Mouse (Mus musculus) heart, adult 2 months (tissue): ENCODE measurements around the gene Scgb3a1. TPM values are rescaled to one million over a fixed set of nuclear protein-coding genes. Genes with fewer than 3 reads are reported as not detected.

ENCODE experiments used
- DNase-seq, 2 experiments: peaks; one replicate each; pipeline ENCODE4 v3.0.0; 2021
- H3K27ac ChIP-seq: fragments of 200-600 bp; 2 replicates; pipeline ENCODE4 v1.8.1; 2022
- H3K27me3 ChIP-seq: fragments of 200-500 bp; 2 replicates; pipeline ENCODE4 v1.6.1; 2012; ENCODE audit warnings: mild to moderate bottlenecking, low read length, inconsistent platforms, mixed read lengths; ENCODE audit not compliant: control insufficient read depth, insufficient read depth
- H3K36me3 ChIP-seq: fragments of 200-500 bp; 2 replicates; pipeline ENCODE4 v1.6.1; 2012; ENCODE audit warnings: low read length, inconsistent platforms; ENCODE audit not compliant: control insufficient read depth, insufficient read depth
- H3K4me1 ChIP-seq: fragments of 200-500 bp; 2 replicates; pipeline ENCODE4 v1.6.1; 2011; ENCODE audit warnings: low read length; ENCODE audit not compliant: control insufficient read depth, insufficient read depth
- H3K4me3 ChIP-seq: fragments of 200-600 bp; 2 replicates; pipeline ENCODE4 v1.8.1; 2022
- H3K79me2 ChIP-seq: fragments of 200-500 bp; replicated peaks from 2 replicates; pipeline ENCODE4 v1.6.1; 2012; ENCODE audit warnings: mild to moderate bottlenecking, inconsistent platforms, low read length, moderate library complexity, mixed read lengths; ENCODE audit not compliant: control insufficient read depth, insufficient read depth
- H3K9ac ChIP-seq: fragments of 200-500 bp; 2 replicates; pipeline ENCODE4 v1.6.1; 2012; ENCODE audit warnings: low read depth, mild to moderate bottlenecking, control low read depth, inconsistent platforms, low read length, mixed read lengths
- CTCF ChIP-seq: fragments of 200-600 bp; IDR thresholded peaks from 2 replicates; pipeline ENCODE4 v1.8.1; 2022; ENCODE audit warnings: antibody characterized with exemption, mild to moderate bottlenecking, moderate library complexity
- EP300 ChIP-seq: fragments of 200-500 bp; IDR thresholded peaks from 2 replicates; pipeline ENCODE4 v1.6.1; 2011; ENCODE audit warnings: low read depth, low read length, control low read depth; ENCODE audit not compliant: insufficient read depth
- POLR2A ChIP-seq: fragments of 200-500 bp; IDR thresholded peaks from 2 replicates; pipeline ENCODE4 v1.6.1; 2011; ENCODE audit warnings: mild to moderate bottlenecking, low read depth, low read length, control low read depth; ENCODE audit not compliant: insufficient read depth
- WGBS: fragments of 180-500 bp; shearing (Covaris S2); methylation state at CpG from one replicate; pipeline ENCODE4 v1.1.7; 2018; 5-methylcytosine and 5-hydroxymethylcytosine counted together
- intact Hi-C: fragments of 180-260 bp; cut with DNase I; formaldehyde crosslinking; loops from one replicate; pipeline ENCODE4 v1.15.1; 2025
- polyA plus RNA-seq: library from polyadenylated mRNA; depleted of rRNA; stranded (reverse); fragments of >200 nt; gene quantifications from 2 replicates; pipeline ENCODE4 v1.2.3, GENCODE M21; 2012; rRNA removed
- total RNA-seq, 2 experiments: library from RNA; stranded (reverse); gene quantifications; 2 replicates each; pipeline ENCODE4 v1.2.3; 2021

Gene Scgb3a1
- total and polyA plus RNA-seq, 3 experiments = 0.52 to 709 (median 0.86) TPM

DNA sequence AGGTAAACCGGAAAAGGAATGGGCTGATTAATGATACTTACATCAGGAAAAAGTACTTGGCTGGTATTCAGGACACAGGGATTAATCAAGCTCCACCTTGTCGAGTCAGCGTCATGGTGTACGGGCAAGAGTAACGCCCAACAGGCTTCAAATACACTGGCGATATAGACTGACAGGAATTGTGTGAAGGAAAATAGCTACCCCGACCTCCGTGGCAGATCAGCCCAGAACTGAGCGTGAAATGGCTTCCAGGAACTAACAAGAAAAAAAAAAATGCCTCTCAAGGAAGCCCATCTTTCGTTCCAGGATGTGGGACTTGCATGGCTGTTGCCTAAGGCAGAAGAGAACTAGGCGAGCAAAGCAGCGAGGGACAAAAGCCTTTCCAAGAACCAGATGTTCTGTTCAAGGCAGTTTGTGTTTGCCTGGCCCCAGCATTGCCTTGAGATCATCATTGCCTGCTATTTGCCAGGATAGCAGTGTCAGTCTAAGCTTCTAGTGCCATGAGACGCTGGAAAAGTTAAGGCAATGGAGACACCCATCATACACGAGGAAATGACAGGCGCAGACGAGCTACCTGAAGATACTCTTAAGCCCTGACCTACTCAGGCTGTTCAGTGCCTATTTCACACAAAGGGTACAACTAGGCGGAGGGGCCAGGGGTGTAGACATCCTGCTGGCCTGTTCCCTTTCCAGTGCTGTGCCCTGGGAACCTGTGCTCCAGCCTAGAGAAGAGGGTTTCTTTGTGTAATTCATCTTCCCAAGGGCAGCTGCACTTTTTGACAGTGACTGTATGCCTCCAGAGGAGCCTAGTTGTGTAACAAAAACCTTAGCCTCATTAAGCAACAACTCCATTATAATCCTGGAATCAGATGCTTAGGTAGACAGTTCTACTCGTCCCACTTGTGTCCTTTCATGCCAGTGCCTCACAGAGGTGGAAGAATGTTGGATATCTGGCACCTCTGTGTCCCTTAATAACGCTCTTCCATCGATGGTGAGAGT, 50.2 kb downstream of the Scgb3a1 start:
- Histone ChIP-seq H3K27ac (peak overlapping the region; percentile 74), H3K4me1 (peaks cover 3% of the 10 kb centered on the region), H3K4me3 (peak overlapping the region; percentile 91), H3K9ac (0 out of 2 replicates have a peak overlapping the region, but pooled peaks have one; percentile 26), H3K36me3 (peaks cover 7% of the 10 kb centered on the region), H3K27me3 (no peaks in the 10 kb centered on the region), H3K79me2 (peaks cover 8% of the 10 kb centered on the region)
- TF ChIP-seq CTCF (no peak), POLR2A (no peak), EP300 (no peak)
- intact Hi-C loops = loop anchor here (2.0 to 5.0 kb wide), 2 partner anchors 61 to 134 kb away; partner anchors contain the start of gene Mapk9
- DNase-seq = peak; percentile 32 to 41
- 31% methylated on average over 20 of the region's 20 CpGs for WGBS

Other genes with a start within 250 kb of the Scgb3a1 start
- not detected for gene Olfr1389, start 240.5 kb upstream of the Scgb3a1 start, total RNA-seq
- not detected in 2 replicates for gene Olfr1389, start 240.5 kb upstream of the Scgb3a1 start, polyA plus RNA-seq
- gene Olfr1388, start 227.0 kb upstream of the Scgb3a1 start, total RNA-seq = not detected
- gene Olfr1388, start 227.0 kb upstream of the Scgb3a1 start, polyA plus RNA-seq = 0.06 TPM in 1 of 2 replicates, not detected in the other
- gene Olfr1387, start 208.3 kb upstream of the Scgb3a1 start, total RNA-seq = under 1 TPM in 1 of 2 experiments, not detected in 1; 0.07 TPM
- gene Olfr1387, start 208.3 kb upstream of the Scgb3a1 start, polyA plus RNA-seq = not detected in 2 replicates
- gene Olfr1386, start 198.6 kb upstream of the Scgb3a1 start, total RNA-seq = under 1 TPM in 1 of 2 experiments, not detected in 1; 0.09 TPM
- gene Olfr1386, start 198.6 kb upstream of the Scgb3a1 start, polyA plus RNA-seq = not detected in 2 replicates
- gene Olfr1385, start 174.5 kb upstream of the Scgb3a1 start, total RNA-seq = not detected
- gene Olfr1385, start 174.5 kb upstream of the Scgb3a1 start, polyA plus RNA-seq = not detected in 2 replicates
- not detected for gene Olfr1384, start 156.9 kb upstream of the Scgb3a1 start, total RNA-seq
- not detected in 2 replicates for gene Olfr1384, start 156.9 kb upstream of the Scgb3a1 start, polyA plus RNA-seq
- gene Olfr1383, start 144.0 kb upstream of the Scgb3a1 start, total RNA-seq = under 1 TPM; 0.31 to 0.32 TPM
- gene Olfr1383, start 144.0 kb upstream of the Scgb3a1 start, polyA plus RNA-seq = not detected in 2 replicates
- gene Olfr1382, start 135.4 kb upstream of the Scgb3a1 start, total RNA-seq = not detected
- gene Olfr1382, start 135.4 kb upstream of the Scgb3a1 start, polyA plus RNA-seq = not detected in 2 replicates
- not detected for gene Olfr1381, start 120.2 kb upstream of the Scgb3a1 start, total RNA-seq
- gene Olfr1381, start 120.2 kb upstream of the Scgb3a1 start, polyA plus RNA-seq = not detected in 2 replicates
- gene Olfr1380, start 106.7 kb upstream of the Scgb3a1 start, total RNA-seq = not detected
- not detected in 2 replicates for gene Olfr1380, start 106.7 kb upstream of the Scgb3a1 start, polyA plus RNA-seq
- gene Flt4, start 54.3 kb upstream of the Scgb3a1 start, total RNA-seq = 10 to 100 TPM; 11.8 to 12.2 TPM
- gene Flt4, start 54.3 kb upstream of the Scgb3a1 start, polyA plus RNA-seq = 9.3 and 12.7 TPM in 2 replicates
- gene Cnot6, start 49.1 kb downstream of the Scgb3a1 start, total RNA-seq = 10 to 100 TPM; 19.3 to 23.4 TPM
- 6.3 and 12.7 TPM in 2 replicates for gene Cnot6, start 49.1 kb downstream of the Scgb3a1 start, polyA plus RNA-seq
- gene Gfpt2, start 130.6 kb downstream of the Scgb3a1 start, total RNA-seq = 10 to 100 TPM; 11.8 to 13.8 TPM
- 14.0 and 26.9 TPM in 2 replicates for gene Gfpt2, start 130.6 kb downstream of the Scgb3a1 start, polyA plus RNA-seq
- gene Mapk9, start 183.1 kb downstream of the Scgb3a1 start, total RNA-seq = 10 to 100 TPM; 39.3 to 40.8 TPM
- 17.3 and 32.5 TPM in 2 replicates for gene Mapk9, start 183.1 kb downstream of the Scgb3a1 start, polyA plus RNA-seq
- gene Rasgef1c, start 238.2 kb downstream of the Scgb3a1 start, total RNA-seq = under 1 TPM; 0.42 to 0.57 TPM
- 0.53 and 0.67 TPM in 2 replicates for gene Rasgef1c, start 238.2 kb downstream of the Scgb3a1 start, polyA plus RNA-seq